Mouse (Mus musculus) stomach, embryonic 14.5 days (tissue): Measurements from ENCODE around the gene AI413582. TPM values are rescaled to one million over a fixed set of nuclear protein-coding genes. Genes with fewer than 3 reads are reported as not detected.

Experiments used
- polyA plus RNA-seq: library from polyadenylated mRNA; unstranded; fragments of >200 nt; fragmentation: Nextera tagmentation; extraction: Ambion mirVana; gene quantifications from 2 replicates; pipeline ENCODE4 v1.2.1, GENCODE M21; 2014

Gene AI413582
- polyA plus RNA-seq, 1 experiment from 2014 or later = 24.3 TPM

Other genes starting within 250 kb of the AI413582 start
- gene Grm4, start 44.4 kb downstream of the AI413582 start, polyA plus RNA-seq = 0.17 and 0.27 TPM in 2 replicates
- 231 and 239 TPM in 2 replicates for gene Hmga1, start 9.3 kb downstream of the AI413582 start, polyA plus RNA-seq
- gene Nudt3, start 57.7 kb upstream of the AI413582 start, polyA plus RNA-seq = 42.8 and 44.2 TPM in 2 replicates
- not detected in 2 replicates for gene RPS10-NUDT3, start 69.5 kb upstream of the AI413582 start, polyA plus RNA-seq
- gene Rps10, start 70.9 kb upstream of the AI413582 start, polyA plus RNA-seq = 1,169 and 1,246 TPM in 2 replicates
- 1.8 and 2.3 TPM in 2 replicates for gene Pacsin1, start 89.8 kb upstream of the AI413582 start, polyA plus RNA-seq
- 13.8 and 18.1 TPM in 2 replicates for gene Spdef, start 163.2 kb upstream of the AI413582 start, polyA plus RNA-seq